Mouse (Mus musculus) neutrophil, adult 59 days (primary cell): Measurements from ENCODE around the gene Pdxdc1. TPM values are rescaled to one million over a fixed set of nuclear protein-coding genes. Genes with fewer than 3 reads are reported as not detected.

Source experiments
- total RNA-seq, 2 experiments: library from RNA; stranded (reverse); gene quantifications; 1 replicate in 1 of 2; 2 replicates in 1 of 2; pipeline ENCODE4 v1.2.4; 2023

Pdxdc1 gene
- 10 to 100 TPM; 37.5 to 45.6 TPM for total RNA-seq

GRCm38 (mm10) chr16:13902888-13903483, at the start of gene Pdxdc1, which contains the start of gene Mpv17l:
Gene Pdxdc1 (minus strand): TSS chr16:13903131.
Gene Mpv17l (plus strand): TSS chr16:13903161.

GRCm38 (mm10) chr16:13818560-13819393, 84.2 kb downstream of the Pdxdc1 start, which contains the start of gene Ntan1:
Gene Ntan1 (plus strand): TSS chr16:13818845.

Other genes with a start within 250 kb of the Pdxdc1 start
- gene Parn, start 235.0 kb downstream of the Pdxdc1 start, total RNA-seq: 10 to 100 TPM in 1 of 2 experiments, 1 to 10 TPM in 1; 7.7 to 12.9 TPM
- gene Bfar, start 231.3 kb downstream of the Pdxdc1 start, total RNA-seq: 10 to 100 TPM; 27.0 to 28.8 TPM
- gene 3110001I22Rik, start 231.2 kb downstream of the Pdxdc1 start, total RNA-seq: 10 to 100 TPM in 1 of 2 experiments, 1 to 10 TPM in 1; 9.5 to 13.1 TPM
- gene Pla2g10, start 172.1 kb downstream of the Pdxdc1 start, total RNA-seq: not detected
- 10 to 100 TPM; 11.1 to 13.0 TPM for gene Rrn3, start 122.4 kb downstream of the Pdxdc1 start, total RNA-seq
- 10 to 100 TPM; 33.6 to 38.4 TPM for gene Ntan1, start 84.3 kb downstream of the Pdxdc1 start, total RNA-seq
- gene Mpv17l, start within 50 bp of the Pdxdc1 start, total RNA-seq: under 1 TPM; 0.33 to 0.46 TPM
- gene 2900011O08Rik, start 83.5 kb upstream of the Pdxdc1 start, total RNA-seq: not detected
- under 1 TPM in 1 of 2 experiments, not detected in 1; 0.49 TPM for gene Ifitm7, start 83.8 kb upstream of the Pdxdc1 start, total RNA-seq